Mouse (Mus musculus): ENCODE data around the gene Gm3415.
"Not testable (repeated sequence)": the region's sequence is repeated elsewhere in the genome, so short reads cannot be mapped to it uniquely, and the experiment has no call there.

The Gm3415 gene

DNA sequence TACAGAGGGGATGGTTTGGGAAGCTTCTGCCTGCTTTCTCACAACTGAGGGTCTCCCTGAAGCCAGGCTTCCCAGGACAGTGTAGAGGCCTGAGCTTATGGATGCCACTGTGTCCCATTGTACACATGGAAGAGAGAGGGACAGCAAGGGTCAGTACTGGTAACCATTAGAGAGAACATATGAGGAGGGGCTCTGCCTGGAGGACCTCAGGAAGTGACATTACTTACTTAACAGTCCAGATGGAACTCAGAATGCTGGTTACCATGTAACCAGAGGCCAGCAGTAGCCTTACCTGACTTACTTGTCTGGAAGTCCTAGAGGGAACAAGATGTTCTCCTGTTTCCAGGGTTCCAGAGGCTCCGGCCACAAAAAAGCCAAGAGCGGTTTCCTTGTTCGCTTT is at the start of gene Gm3415:
Gm3415 (plus strand) TSS at position 301 of the 400 bp plus-strand sequence.
- DNase-seq (ENCODE audit: low read depth, low spot score): not testable (repeated sequence)

GRCm38 (mm10) chr5:146513823-146514222 is 42.1 kb upstream of the Gm3415 start, which contains the start of gene Gm3402:
Gene Gm3402 (plus strand): TSS chr5:146514123.
- DNase-seq (ENCODE audit: low read depth, low spot score): not testable (repeated sequence)

- not testable (repeated sequence) for DNase-seq (ENCODE audit: low read depth, low spot score)
These were observed 30.4 kb upstream of the Gm3415 start, which contains the start of gene Gm3404 for GRCm38 (mm10) chr5:146525501-146525900. Gene Gm3404 (plus strand): TSS chr5:146525801.

GRCm38 (mm10) chr5:146537347-146537746 is 18.6 kb upstream of the Gm3415 start, which contains the start of gene Gm3409:
Gene Gm3409 (plus strand): TSS chr5:146537647.
- DNase-seq (ENCODE audit: low read depth, low spot score): not testable (repeated sequence)

DNA sequence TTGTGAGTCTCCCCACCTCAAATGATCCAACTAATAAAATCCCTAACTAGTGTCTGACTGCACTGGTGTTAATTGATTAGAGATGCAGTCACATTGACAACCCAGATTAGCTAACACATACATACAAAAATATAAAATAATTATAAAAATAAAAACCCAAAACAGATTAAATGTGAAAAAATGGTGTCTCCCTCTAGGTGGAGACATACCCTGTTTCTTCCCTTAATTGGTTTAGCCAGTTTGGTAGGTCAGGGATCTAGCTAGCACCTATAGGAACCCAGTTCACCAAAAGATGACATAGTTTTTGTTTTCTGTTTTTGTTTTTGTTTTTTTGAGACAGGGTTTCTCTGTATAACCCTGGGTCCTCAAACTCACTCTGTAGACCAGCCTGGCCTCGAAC is 8.3 kb downstream of the Gm3415 start:
- no peak for DNase-seq (ENCODE audit: low read depth, low spot score)

DNA sequence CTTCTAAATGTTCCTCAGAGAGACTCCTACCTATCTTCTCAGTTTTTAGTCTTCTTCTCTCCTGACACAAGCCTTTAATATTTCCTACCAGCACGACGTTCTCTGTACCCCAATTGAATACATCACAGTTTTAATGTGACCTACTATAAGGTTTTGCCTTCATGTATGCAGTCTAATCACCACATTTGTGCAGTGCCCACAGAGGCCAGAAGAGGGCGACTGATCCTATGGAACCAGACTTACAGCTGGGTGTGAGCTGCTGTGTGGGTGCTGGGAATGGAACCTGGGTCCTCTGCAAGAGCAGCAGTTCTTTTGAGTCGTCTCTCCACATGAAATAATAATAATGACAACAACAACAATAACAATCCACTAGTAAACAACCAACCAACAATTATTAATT is 11.1 kb downstream of the Gm3415 start:
- no peak for DNase-seq (ENCODE audit: low read depth, low spot score)

- not testable (repeated sequence) for DNase-seq (ENCODE audit: low read depth, low spot score)
These were observed 14.2 kb downstream of the Gm3415 start for GRCm38 (mm10) chr5:146570179-146570578.

DNA sequence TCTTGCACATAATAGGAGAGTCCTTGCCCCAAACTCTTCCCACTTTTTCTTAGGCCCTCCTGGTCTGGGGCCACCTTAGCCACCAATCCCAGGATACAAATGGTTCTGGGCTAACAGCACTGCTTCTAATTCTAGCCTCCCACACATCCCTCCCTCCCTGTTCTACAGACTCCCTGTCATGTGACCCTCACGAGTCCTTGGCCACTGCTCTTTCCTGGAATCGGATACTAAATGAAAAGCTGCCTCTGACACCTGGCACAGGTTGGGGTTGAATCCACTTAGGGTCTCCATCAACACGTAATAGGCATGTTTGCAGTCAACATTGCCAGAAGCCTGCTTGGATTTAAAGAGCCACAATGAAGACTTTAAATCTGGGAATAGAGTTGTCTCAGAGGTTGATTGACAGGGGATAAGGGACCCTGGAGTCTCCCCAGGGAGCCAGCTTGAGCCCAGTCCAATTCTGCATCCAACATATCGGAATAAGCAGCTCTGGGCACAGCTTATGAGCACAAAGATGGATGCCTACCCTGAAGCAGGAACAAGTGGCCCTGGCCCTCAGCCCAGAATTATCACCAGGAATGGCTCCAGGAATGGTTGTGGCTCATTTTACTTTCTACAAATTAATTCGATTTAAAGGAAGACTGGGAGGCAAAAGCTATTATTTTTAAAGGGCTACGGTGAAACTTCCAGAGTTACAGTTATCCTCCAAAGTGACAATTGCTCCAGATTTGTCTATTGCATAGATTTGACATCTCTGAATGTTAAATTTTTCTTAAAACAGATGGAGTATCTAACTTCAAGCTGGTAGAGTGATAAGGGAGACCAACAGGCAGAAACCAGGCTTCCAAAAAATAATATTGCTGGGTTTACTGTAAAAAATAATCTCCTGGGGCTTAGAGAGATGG is 16.1 kb downstream of the Gm3415 start:
- DNase-seq (ENCODE audit: low read depth, low spot score): not testable (repeated sequence)

GRCm38 (mm10) chr5:146572735-146573042 is 16.8 kb downstream of the Gm3415 start:
- not testable (repeated sequence) for DNase-seq (ENCODE audit: low read depth, low spot score)

DNA sequence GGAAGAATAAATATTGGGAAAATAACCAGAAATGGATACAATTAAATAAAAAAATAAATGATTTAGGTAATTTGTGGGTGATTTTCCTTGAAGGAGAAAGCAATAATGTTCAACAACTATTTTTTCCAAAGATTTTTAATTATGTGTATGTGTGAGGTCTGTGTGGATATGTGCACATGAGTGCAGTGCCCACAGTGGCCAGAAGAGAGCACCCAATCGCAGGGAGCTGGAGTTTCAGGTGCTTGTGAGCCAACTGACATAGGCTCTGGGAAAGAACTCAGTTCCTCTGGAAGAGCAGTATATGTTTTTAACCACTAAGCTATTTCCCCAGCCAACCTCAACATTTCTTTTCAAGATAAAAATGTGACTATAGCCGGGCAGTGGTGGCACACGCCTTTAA is 20.7 kb downstream of the Gm3415 start:
- DNase-seq (ENCODE audit: low read depth, low spot score): no peak

- no peak for DNase-seq (ENCODE audit: low read depth, low spot score)
These were observed 28.2 kb downstream of the Gm3415 start for GRCm38 (mm10) chr5:146584156-146584477.

GRCm38 (mm10) chr5:146584478-146585306 is 28.8 kb downstream of the Gm3415 start, which contains the start of gene Gpr12:
Gene Gpr12 (minus strand): TSS chr5:146585239.
- DNase-seq (ENCODE audit: low read depth, low spot score): no peak

- DNase-seq (ENCODE audit: low read depth, low spot score): no peak
These were observed 29.3 kb downstream of the Gm3415 start for GRCm38 (mm10) chr5:146585307-146585651.

DNA sequence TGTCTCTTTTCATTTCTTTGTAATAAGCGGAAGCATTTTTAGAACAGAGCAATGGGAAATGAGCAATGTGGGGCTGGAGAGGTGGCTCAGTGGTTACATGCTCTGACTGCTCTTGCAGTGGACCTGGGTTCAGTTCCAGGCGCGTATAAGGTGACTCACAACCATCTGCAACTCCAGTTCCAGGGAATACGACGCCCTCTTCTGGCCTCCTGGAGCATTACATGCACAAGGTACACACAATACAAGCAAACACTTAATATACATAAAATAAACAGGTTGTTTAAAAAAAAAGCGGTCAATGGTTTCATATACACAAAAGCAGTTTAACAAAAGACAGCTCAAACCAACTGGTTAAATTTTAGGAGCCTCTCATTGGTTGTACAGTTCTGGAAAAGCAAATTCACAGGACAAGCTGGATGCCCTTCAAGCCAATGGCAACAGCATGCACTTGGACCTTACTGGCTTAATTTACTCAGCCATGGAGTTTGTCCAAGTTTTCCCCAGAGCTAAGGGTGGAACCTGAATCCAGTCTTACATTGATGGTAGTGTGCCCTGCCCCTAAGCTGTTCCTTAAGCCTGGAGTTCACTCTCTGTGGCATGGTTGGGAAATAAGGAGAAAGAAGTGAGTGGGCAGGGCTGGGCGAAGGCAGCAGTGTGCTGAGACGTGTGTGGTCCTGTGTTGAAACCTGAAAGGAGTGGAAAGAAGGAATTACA is 30.6 kb downstream of the Gm3415 start:
- DNase-seq (ENCODE audit: low read depth, low spot score): no peak

DNA sequence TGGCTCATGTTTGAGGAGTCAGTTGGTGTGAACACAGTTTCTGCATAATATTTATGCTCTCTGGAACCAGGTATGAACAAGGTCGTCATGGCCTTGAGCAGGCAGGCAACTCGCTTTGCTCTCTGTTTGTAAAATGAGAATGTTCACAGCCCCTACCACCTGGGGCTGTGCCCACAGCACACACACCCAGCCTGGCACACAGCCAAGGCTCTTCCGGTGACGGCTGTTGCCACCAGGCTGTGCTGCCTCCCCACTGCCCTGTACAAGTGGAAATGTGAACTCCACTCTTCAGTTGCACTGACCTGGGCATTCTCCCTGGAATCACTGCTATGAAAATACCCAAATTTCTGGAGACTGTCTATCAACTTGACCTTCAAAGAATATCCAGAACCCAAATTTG is 35.1 kb downstream of the Gm3415 start:
- no peak for DNase-seq (ENCODE audit: low read depth, low spot score)

DNA sequence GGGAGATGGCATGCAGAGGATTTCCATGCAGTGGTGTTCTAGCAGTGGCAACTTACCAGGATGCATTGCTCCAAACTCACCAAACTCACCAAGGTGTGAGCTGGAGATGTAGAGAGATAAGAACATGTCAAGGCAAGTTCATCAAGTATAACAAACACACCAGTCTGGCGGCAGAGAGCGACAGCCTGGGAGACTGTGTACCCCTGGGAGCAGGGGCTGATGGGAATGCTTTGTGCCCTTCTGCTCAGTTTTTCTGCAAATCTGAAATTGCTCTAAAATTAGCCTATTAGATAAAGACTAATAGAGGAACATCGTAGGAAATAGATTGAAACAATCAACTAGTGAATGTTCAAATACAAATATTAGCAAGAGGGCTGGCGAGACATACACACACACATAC is 35.7 kb downstream of the Gm3415 start:
- no peak for DNase-seq (ENCODE audit: low read depth, low spot score)

DNA sequence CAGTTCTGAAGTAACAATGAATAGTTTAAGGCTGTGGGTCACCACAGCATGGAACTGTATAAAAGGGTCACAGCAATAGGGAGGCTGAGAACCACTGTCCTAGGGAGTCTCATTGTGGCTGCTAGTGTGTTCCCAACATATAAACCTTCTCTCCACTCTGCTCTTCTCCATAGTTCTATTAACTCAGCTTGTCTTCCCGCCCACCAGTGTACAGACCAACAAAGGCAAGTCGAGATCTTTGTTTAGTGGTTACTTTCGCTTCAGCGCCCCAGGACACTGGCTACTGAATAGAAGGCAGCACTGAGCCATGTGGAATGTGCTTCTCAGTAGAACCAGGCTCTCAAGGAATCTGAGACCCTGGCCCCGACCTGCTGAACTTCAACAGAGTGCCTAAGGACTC is 36.6 kb downstream of the Gm3415 start:
- no peak for DNase-seq (ENCODE audit: low read depth, low spot score)

- DNase-seq (ENCODE audit: low read depth, low spot score): no peak
These were observed 40.9 kb downstream of the Gm3415 start for GRCm38 (mm10) chr5:146596612-146597502.

GRCm38 (mm10) chr5:146597503-146597874 is 41.6 kb downstream of the Gm3415 start:
- no peak for DNase-seq (ENCODE audit: low read depth, low spot score)

DNA sequence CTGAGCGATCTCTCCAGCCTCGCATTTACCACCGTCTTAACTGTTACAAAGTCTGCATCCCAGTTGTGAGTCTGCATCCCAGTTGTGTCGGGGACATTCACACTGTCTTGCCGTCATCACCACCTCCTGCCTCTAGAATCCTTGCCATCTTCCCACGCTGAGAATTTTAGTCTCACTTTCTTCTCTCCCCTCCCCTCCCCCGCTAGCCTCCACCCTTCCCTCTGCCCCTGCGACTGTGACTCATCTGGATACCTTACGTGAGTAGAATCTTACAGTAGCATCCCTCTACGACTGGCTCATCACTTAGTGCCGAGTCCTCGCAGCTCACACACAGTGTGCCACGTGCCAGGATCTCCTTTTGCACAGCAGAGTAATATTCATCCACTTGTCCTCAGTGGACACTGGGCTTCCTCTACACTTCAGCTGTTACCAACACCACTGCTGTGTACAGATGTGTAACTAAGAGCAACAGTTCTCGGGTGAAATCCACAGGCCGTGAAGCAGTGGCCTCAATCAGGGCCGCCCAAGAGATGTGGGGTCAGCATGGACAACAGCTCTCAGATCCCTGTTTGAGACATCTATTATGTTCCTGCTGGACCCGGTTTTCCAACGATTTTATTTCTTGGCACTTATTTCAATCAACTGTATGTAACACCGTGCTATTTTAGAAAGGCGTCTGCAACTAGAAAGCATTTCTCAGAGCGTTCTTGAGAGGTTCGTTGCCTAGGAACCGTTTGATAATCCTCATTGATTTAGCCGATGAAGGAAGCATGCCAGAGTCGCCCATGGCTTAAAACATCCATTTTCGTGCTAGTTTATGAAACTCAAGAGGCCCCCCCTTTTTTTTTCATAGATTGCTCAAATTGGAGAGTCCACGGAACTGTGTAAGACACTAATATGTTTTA is 42.5 kb downstream of the Gm3415 start:
- no peak for DNase-seq (ENCODE audit: low read depth, low spot score)
